Mouse (Mus musculus) monocyte, adult 2 months (primary cell): ENCODE data around the gene Plxnb1.

Experiments
- DNase-seq, 2 experiments: peaks; one replicate each; pipeline ENCODE4 v3.0.0; 2022; ENCODE audit warnings: low spot score in 2 of 2, low read depth in 1 of 2

The Plxnb1 gene

GRCm38 (mm10) chr9:109095137-109095982 lies at the start of gene Plxnb1:
Plxnb1 (plus strand) TSS chr9:109095389.
- no peak for DNase-seq

- DNase-seq: peak in 1 of 2 experiments; percentile 70
These were observed 48.9 kb upstream of the Plxnb1 start for GRCm38 (mm10) chr9:109046306-109046705.

GRCm38 (mm10) chr9:109049316-109049715 lies 45.9 kb upstream of the Plxnb1 start:
- DNase-seq: no peak

GRCm38 (mm10) chr9:109049996-109050673 lies 45.1 kb upstream of the Plxnb1 start:
- no peak for DNase-seq

GRCm38 (mm10) chr9:109050674-109050997 lies 44.6 kb upstream of the Plxnb1 start:
- no peak for DNase-seq

GRCm38 (mm10) chr9:109051011-109051501 lies 44.1 kb upstream of the Plxnb1 start:
- DNase-seq: no peak

- no peak for DNase-seq
These were observed 43.3 kb upstream of the Plxnb1 start for GRCm38 (mm10) chr9:109051651-109052489.

GRCm38 (mm10) chr9:109052490-109053260 lies 42.5 kb upstream of the Plxnb1 start:
- DNase-seq: no peak

- no peak for DNase-seq
These were observed 41.8 kb upstream of the Plxnb1 start for GRCm38 (mm10) chr9:109053366-109053765.

GRCm38 (mm10) chr9:109053851-109054250 lies 41.3 kb upstream of the Plxnb1 start:
- no peak for DNase-seq

- DNase-seq: peak; percentile 72 to 75
These were observed 40.5 kb upstream of the Plxnb1 start for GRCm38 (mm10) chr9:109054712-109055111.

GRCm38 (mm10) chr9:109055271-109056030 lies 39.7 kb upstream of the Plxnb1 start:
- no peak for DNase-seq

GRCm38 (mm10) chr9:109056081-109056690 lies 39.0 kb upstream of the Plxnb1 start:
- DNase-seq: no peak

GRCm38 (mm10) chr9:109056916-109057315 lies 38.3 kb upstream of the Plxnb1 start:
- DNase-seq: no peak

GRCm38 (mm10) chr9:109057543-109057942 lies 37.6 kb upstream of the Plxnb1 start:
- peak; percentile 34 to 36 for DNase-seq

- DNase-seq: no peak
These were observed 37.0 kb upstream of the Plxnb1 start for GRCm38 (mm10) chr9:109058006-109058765.

- DNase-seq: peak; percentile 75 to 86
These were observed 35.9 kb upstream of the Plxnb1 start, which contains the start of gene Trex1 for GRCm38 (mm10) chr9:109059136-109059903. Trex1 (minus strand) TSS chr9:109059734.
